Mouse (Mus musculus) cerebellum, adult 11-12 months (tissue): Measurements from ENCODE around the gene Gm20388.

ENCODE experiments used
- DNase-seq: peaks from one replicate; pipeline ENCODE4 v3.0.0; 2022

The Gm20388 gene

DNA sequence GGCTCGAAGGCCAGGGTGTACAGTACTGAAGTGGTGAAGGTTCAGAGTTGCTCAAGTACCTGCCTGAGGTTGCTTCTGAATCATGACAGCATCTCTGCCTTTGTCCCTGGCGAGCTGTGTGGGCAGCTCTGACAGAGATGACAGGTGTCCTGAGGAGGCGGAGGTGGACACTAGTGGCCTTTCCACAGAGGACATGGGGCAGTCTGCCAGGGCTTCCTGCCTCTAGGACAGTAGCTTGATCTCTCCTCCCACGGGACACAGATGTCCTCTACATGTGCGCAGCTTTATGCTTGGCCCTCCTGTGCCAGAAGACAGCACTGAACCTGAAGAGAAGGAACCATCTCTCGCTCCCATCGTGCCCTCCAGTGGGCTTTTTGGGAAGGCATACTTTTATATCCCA lies 222.5 kb downstream of the Gm20388 start:
- peak; percentile 97 for DNase-seq

- DNase-seq: peak; percentile 47
Observed at GRCm38 (mm10) chr8:120135687-120136086, 225.0 kb downstream of the Gm20388 start.

DNA sequence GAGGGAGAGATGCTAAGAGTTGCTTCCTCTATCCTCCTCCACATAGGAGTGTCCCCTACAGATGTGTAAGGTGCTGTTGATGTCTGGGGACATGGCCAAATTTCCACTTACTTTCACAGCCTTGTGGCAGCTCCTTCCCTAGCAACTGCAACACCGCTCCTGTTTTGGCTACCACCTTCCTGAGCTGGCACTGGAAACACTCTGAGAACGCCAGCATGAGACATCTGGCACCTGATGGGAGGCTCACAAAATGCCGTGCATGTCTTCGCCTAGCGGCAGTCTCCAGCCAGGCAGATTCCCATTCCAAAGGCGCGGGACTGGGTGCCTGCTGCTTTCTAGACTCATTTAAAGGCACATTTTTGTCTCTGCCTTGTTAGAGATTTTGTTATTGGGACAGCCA lies 226.0 kb downstream of the Gm20388 start:
- DNase-seq: peak; percentile 78

DNA sequence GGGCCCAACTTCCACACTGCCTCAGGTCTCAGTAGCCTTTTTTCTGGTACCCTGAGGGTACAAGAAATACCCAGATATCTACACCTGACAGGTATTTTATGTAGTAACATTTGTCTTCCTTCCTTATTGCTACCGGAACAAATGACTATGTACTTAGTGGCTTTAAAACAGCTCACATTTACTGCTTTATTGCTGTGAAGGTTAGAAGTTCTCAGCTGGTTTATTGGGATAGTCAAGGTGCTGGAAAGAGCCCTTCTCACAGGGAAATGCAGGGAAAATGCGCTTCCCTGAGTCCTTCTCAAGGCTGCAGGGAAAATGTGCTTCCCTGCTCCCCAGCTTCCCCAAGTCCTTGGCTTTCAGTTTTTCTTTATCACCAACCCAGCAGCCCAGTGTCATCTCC lies 228.3 kb downstream of the Gm20388 start:
- DNase-seq: no peak

GRCm38 (mm10) chr8:120140769-120141168 lies 230.1 kb downstream of the Gm20388 start:
- no peak for DNase-seq

GRCm38 (mm10) chr8:120143911-120144651 lies 233.4 kb downstream of the Gm20388 start:
- peak; percentile 64 for DNase-seq

GRCm38 (mm10) chr8:120144652-120145301 lies 234.1 kb downstream of the Gm20388 start:
- peak; percentile 82 for DNase-seq

DNA sequence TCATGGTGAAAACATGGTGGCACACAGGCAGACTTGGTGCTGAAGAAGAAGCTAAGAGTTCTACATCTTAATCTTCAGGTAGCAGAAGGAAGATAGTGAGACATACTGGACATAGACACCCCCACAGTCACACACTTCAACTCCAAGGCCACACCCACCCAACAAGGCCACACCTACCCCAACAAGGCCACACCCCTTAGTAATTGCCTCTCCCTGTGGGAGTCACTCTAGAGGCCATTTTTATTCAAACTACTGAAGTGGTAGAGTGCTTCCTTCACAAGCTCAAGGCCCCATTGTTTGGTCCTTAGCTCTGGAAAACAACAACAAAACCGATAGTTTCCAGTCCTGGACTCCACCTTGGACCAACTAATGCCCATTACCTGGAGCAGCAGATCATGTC lies 235.4 kb downstream of the Gm20388 start:
- DNase-seq: no peak

GRCm38 (mm10) chr8:120150028-120150427 lies 239.4 kb downstream of the Gm20388 start:
- DNase-seq: no peak

DNA sequence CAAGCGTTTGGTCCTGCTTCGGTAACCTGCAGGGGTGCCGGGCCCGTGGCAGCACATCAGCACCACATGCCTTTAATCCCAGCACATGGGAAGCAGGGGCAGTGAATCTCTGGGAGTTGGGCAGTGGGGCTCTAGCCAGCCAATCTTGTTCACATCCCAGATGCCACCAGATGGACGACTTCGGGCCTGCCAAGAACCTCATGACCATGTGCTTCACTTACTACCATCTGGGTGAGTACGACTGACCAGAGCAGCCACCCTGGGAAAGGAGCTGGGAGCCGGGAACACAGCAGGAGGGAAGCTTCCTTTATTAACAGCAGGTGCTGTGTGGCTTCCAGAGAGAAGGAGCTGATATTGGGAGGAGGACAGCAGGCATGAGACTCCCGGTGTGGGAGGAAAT lies 240.5 kb downstream of the Gm20388 start:
- DNase-seq: no peak

DNA sequence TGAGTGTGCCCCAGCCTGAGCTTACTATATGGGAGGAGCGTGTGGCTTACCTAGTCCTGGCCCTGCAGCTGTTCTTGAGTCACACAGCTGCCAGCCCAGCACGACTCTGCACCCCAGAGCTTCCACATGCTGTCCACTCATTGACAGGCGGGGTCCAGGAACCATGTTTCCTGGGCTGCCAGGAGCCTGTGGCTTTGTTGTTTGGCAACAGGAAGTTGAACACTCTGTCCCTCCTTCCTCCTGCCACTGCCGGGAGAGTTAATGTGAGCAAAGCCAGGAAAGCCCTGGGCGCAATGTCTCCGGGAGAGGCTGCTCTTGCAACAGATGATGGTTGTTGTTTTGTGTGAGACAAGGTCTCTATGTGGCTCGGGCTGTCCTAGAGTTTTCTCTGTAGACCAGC lies 242.0 kb downstream of the Gm20388 start:
- DNase-seq: no peak

DNA sequence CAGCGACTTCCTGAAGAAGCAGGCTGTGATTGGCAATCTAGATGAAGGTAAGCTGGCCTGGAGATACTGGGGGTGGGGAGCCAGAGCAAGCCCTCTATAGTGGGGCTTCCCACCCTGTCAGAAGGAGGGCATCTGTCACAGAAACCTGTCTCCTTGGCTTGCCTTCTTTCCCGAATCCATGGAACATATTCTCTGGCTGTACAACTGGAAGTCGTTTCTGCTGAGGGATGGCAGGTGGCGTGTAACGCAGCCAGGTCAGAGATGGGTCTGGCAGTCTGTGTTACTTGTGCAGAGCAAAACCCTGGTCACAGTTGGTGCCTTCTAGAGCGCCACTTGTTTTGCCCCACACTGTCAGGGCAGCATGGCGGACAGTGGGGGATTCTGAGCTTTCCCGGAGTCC lies 249.7 kb downstream of the Gm20388 start:
- DNase-seq: peak; percentile 87

DNA sequence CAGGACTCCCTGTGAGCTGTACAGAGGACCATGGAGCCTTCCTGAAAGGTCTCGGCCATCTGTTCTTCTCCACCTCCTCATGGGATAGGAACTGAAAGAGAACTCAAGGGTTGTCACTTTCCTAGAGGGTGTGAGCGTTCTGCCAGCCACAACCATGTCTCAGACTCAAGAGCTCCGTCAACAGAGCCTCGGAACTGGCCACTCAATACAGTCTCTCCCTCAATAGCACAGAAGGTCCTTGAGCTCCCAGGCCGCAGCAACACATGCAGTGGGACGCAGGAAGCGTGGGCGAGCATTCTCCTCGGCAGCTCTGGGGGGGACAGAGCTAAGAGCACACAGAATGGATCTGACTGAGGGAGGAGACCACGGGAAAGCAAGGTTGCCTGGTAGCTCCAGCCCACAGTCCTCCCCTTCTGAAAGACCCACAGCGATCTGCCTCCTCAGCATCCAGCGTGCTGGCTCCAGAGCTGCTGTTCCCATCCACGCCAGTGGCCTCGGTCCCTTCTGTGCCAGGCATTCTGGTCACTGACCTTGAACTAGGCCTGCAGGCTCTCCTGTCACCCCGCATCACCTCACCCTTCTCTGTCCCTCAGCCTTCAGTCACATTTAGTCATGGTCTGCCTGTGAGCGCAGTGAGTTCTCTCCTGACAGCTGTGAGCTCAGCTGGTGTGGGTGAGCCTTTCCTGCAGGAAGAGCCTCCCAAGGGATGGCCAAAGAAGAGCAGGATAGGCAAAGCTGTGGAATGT lies 251.2 kb downstream of the Gm20388 start:
- DNase-seq: no peak

DNA sequence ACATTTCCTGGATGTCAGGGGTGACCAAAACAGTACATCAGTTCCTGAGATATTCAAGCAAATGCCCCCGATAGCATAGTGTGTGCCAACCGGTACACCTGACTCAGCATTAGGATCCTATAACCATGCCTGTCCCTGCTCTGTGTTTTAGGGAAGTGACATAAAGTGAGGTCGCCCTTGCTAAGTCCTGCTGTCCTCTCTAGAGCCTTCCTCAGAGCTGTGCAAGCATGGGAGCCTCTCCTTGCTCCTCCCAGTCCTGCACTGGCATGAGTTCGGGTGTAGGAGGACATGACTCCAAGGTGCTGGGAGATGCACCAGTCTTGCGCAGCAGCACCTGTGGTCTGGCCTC lies 251.7 kb downstream of the Gm20388 start:
- DNase-seq: no peak

- no peak for DNase-seq
Observed at GRCm38 (mm10) chr8:120163376-120163775, 252.7 kb downstream of the Gm20388 start.

- no peak for DNase-seq
Observed at GRCm38 (mm10) chr8:120164026-120164425, 253.4 kb downstream of the Gm20388 start.

- peak; percentile 79 for DNase-seq
Observed at GRCm38 (mm10) chr8:120167136-120167535, 256.5 kb downstream of the Gm20388 start.

- no peak for DNase-seq
Observed at GRCm38 (mm10) chr8:120167821-120168220, 257.2 kb downstream of the Gm20388 start.

- DNase-seq: no peak
Observed at GRCm38 (mm10) chr8:120169119-120169518, 258.5 kb downstream of the Gm20388 start.

DNA sequence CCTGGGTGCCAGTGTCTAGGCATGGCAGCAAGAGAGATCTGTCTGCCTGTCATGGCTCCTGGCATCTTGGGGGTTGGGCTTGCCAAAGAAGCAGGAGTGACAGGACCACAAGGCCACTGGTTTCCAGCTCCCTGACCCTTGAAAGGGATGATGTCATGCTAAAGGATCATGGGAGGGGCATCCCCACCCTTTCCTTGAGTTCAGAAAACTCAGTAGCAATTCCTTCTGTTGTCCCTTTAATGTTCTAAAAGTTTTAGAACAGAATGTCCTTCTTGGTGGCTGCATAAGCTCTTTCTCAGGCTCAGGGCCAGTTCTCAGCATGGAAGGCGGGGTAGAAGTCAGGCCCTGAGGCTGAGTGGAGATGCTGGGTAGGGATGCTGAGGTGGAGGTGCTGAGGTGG lies 262.6 kb downstream of the Gm20388 start:
- no peak for DNase-seq

GRCm38 (mm10) chr8:120174606-120175005 lies 264.0 kb downstream of the Gm20388 start:
- no peak for DNase-seq

DNA sequence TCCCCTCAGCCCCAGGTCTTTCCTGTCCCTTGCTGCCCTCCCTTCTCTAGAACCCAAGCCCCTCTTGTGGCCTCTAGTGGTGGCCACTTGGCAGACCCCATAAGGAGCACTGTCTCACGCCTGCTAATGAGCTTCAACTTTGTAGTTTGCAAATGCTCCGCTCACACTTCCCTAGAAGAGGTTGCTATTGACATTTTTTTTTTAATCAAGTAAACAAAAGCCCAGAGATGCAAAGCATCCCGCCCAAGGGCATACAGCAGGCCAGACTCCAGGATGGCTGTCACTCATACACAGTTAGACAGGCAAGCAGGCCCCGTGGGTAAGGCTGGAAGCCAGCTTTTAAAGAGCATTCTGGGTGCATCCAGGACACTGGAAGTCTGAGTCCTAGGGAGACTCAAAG lies 266.0 kb downstream of the Gm20388 start:
- no peak for DNase-seq

- DNase-seq: no peak
Observed at GRCm38 (mm10) chr8:120177318-120178123, 266.9 kb downstream of the Gm20388 start, which contains the start of gene Fam92b. Gene Fam92b (minus strand): TSS chr8:120177466.
